Mouse (Mus musculus) small intestine, adult 10 weeks (tissue): ENCODE results near the gene Olfr564. TPM values are rescaled to one million over a fixed set of nuclear protein-coding genes. Genes with fewer than 3 reads are reported as not detected.

Source experiments
- polyA plus RNA-seq: library from polyadenylated mRNA; stranded (reverse); fragments of 350-450 nt; fragmentation: Illumina TruSeq; extraction: RNeasy Lipid Tissue Mini Kit (QIAGEN cat#74804); gene quantifications from one replicate; pipeline ENCODE4 v1.2.3, GENCODE M21; 2014; ENCODE audit warnings: low replicate concordance

Gene Olfr564
- not detected for polyA plus RNA-seq

DNA sequence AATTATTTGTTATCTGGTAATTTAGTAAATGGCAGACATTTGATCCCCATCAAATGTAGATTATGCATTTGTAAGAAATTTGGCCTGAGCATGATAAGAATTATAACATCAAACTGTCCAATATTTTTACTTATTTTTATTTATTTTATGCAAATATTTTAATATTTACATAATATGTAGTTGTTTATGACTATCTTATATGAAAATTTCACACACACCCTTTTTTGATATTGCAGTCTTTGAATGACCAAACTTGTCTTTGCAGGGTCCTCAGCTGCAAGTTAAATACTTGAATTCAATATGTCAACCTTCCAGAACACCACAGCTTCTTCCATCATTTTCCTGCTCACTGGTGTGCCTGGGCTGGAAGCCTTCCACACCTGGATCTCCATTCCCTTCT, at the start of gene Olfr564:
TSS of gene Olfr564 (plus strand) at position 301 of the 400 bp plus-strand sequence.

DNA sequence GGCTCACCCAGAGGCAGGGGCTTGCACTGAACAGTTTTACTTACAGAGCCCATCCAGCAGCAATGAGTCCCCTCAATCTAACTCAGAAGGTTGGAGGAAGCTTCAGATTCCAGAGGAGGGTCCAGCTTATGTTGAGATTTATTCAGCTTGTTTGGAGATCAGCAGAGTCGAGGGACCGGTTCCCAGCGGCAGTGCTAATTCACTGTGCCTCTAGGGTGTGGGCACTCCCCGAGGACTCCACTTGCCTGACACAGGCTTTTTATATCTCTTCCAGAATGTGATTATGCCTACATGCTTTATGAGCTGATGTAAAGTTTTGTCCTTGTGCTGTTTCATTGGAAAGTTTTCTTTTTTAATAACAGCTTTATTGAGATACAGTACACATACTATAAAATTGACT, 44.0 kb upstream of the Olfr564 start, which contains the start of the genes Olfr560 and Olfr78:
TSS of gene Olfr560 (minus strand) at position 101 of the 400 bp plus-strand sequence.
TSS of gene Olfr78 (minus strand) at position 206 of the 400 bp plus-strand sequence.

GRCm38 (mm10) chr7:102770921-102771320, 32.4 kb upstream of the Olfr564 start, which contains the start of gene Olfr561:
TSS of gene Olfr561 (plus strand) at chr7:102771221.

Other genes starting within 250 kb of the Olfr564 start
- 15.3 TPM for gene Trim21, start 238.0 kb upstream of the Olfr564 start, polyA plus RNA-seq
- not detected for gene Olfr550, start 232.0 kb upstream of the Olfr564 start, polyA plus RNA-seq
- gene Olfr551, start 211.6 kb upstream of the Olfr564 start, polyA plus RNA-seq: not detected
- gene Olfr552, start 205.7 kb upstream of the Olfr564 start, polyA plus RNA-seq: not detected
- gene Olfr553, start 185.3 kb upstream of the Olfr564 start, polyA plus RNA-seq: not detected
- gene Olfr554, start 165.0 kb upstream of the Olfr564 start, polyA plus RNA-seq: not detected
- gene Olfr555, start 144.7 kb upstream of the Olfr564 start, polyA plus RNA-seq: not detected
- not detected for gene Olfr556, start 138.6 kb upstream of the Olfr564 start, polyA plus RNA-seq
- gene Trim68, start 116.2 kb upstream of the Olfr564 start, polyA plus RNA-seq: 3.0 TPM
- not detected for gene Olfr557, start 107.6 kb upstream of the Olfr564 start, polyA plus RNA-seq
- 2.3 TPM for gene Olfr558, start 101.3 kb upstream of the Olfr564 start, polyA plus RNA-seq
- gene Olfr33, start 84.4 kb upstream of the Olfr564 start, polyA plus RNA-seq: not detected
- not detected for gene Olfr559, start 76.0 kb upstream of the Olfr564 start, polyA plus RNA-seq
- 0.30 TPM for gene Olfr560, start 44.1 kb upstream of the Olfr564 start, polyA plus RNA-seq
- gene Olfr78, start 44.0 kb upstream of the Olfr564 start, polyA plus RNA-seq: 1.3 TPM
- gene Olfr561, start 32.3 kb upstream of the Olfr564 start, polyA plus RNA-seq: 0.26 TPM
- gene Olfr566, start 55.3 kb downstream of the Olfr564 start, polyA plus RNA-seq: not detected
- not detected for gene Olfr568, start 73.6 kb downstream of the Olfr564 start, polyA plus RNA-seq
- not detected for gene Olfr569, start 87.4 kb downstream of the Olfr564 start, polyA plus RNA-seq
- not detected for gene Olfr570, start 91.1 kb downstream of the Olfr564 start, polyA plus RNA-seq
- gene Olfr571, start 114.1 kb downstream of the Olfr564 start, polyA plus RNA-seq: not detected
- gene Olfr572, start 120.9 kb downstream of the Olfr564 start, polyA plus RNA-seq: not detected
- gene Olfr573-ps1, start 139.1 kb downstream of the Olfr564 start, polyA plus RNA-seq: not detected
- not detected for gene Olfr574, start 145.0 kb downstream of the Olfr564 start, polyA plus RNA-seq
- not detected for gene Olfr575, start 155.3 kb downstream of the Olfr564 start, polyA plus RNA-seq
- gene Olfr576, start 159.2 kb downstream of the Olfr564 start, polyA plus RNA-seq: not detected
- gene Olfr577, start 172.5 kb downstream of the Olfr564 start, polyA plus RNA-seq: not detected
- gene Olfr578, start 185.8 kb downstream of the Olfr564 start, polyA plus RNA-seq: not detected
- gene Olfr582, start 234.5 kb downstream of the Olfr564 start, polyA plus RNA-seq: not detected
- not detected for gene Olfr583, start 247.8 kb downstream of the Olfr564 start, polyA plus RNA-seq